Mouse (Mus musculus): ENCODE results near the gene Gm13277. TPM values are rescaled to one million over a fixed set of nuclear protein-coding genes. Genes with fewer than 3 reads are reported as not detected.
"Not testable (repeated sequence)": the region's sequence is repeated elsewhere in the genome, so short reads cannot be mapped to it uniquely, and the experiment has no call there.

The Gm13277 gene
- polyA plus RNA-seq, 1 experiment from 2014 or later, result not detected

GRCm38 (mm10) chr4:88758751-88759150 lies 29.7 kb upstream of the Gm13277 start:
- not testable (repeated sequence) for H3K4me1 ChIP-seq (replicated peaks; ENCODE audit: control insufficient read depth, insufficient read depth, low read length); DNase-seq (ENCODE audit: low spot score); H3K4me2 ChIP-seq (replicated peaks); H3K36me3 ChIP-seq (replicated peaks; ENCODE audit: control insufficient read depth, insufficient read depth); ATAC-seq (ENCODE audit: low FRiP score); H3K4me3 ChIP-seq (replicated peaks; ENCODE audit: low read length); H3K9me3 ChIP-seq (ENCODE audit: control insufficient read depth, low read length); H3K27me3 ChIP-seq (ENCODE audit: control insufficient read depth, insufficient read depth, low read length); H3K9ac ChIP-seq; H3K27ac ChIP-seq
- WGBS, result 83% methylated on average over 9 of the region's 9 CpGs

GRCm38 (mm10) chr4:88759610-88760268 lies 28.7 kb upstream of the Gm13277 start, which contains the start of gene Gm13283:
Gm13283 (plus strand) TSS chr4:88760119.
- not testable (repeated sequence) for DNase-seq (ENCODE audit: low spot score); H3K27ac ChIP-seq; H3K9ac ChIP-seq; H3K36me3 ChIP-seq (replicated peaks; ENCODE audit: control insufficient read depth, insufficient read depth); H3K9me3 ChIP-seq (ENCODE audit: control insufficient read depth, low read length); ATAC-seq (ENCODE audit: low FRiP score); H3K4me1 ChIP-seq (replicated peaks; ENCODE audit: control insufficient read depth, insufficient read depth, low read length); H3K27me3 ChIP-seq (ENCODE audit: control insufficient read depth, insufficient read depth, low read length)
- Histone ChIP-seq H3K4me3 (replicated peaks; ENCODE audit: low read length) (peak within 1 kb of the TSS; percentile 22), H3K4me2 (replicated peaks) (peak within 1 kb of the TSS; percentile 60)
- WGBS, result 26% methylated on average over 7 of the region's 14 CpGs

DNA sequence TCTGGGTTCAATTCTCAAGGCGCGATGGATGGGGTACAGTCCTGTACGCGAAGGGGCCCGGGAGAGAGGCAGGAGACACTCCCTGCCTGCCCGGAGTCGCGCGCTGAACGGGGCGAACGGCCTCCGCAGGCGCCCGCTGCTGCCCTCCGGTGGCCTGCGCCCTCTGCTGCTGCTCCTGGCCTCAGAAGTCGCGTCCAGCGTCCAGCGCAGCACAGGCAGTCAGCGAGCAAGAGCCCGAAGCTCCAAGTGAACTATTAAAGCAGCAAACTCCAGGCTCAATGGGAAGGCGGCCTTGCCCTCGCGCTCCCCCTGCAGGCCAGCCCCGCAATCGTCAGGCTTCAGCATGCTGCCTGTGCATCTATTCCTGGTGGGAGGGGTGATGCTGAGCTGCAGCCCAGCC lies 28.0 kb upstream of the Gm13277 start:
- not testable (repeated sequence) for H3K4me1 ChIP-seq (replicated peaks; ENCODE audit: control insufficient read depth, insufficient read depth, low read length); ATAC-seq (ENCODE audit: low FRiP score); H3K9me3 ChIP-seq (ENCODE audit: control insufficient read depth, low read length); H3K27me3 ChIP-seq (ENCODE audit: control insufficient read depth, insufficient read depth, low read length); H3K27ac ChIP-seq; H3K36me3 ChIP-seq (replicated peaks; ENCODE audit: control insufficient read depth, insufficient read depth); H3K9ac ChIP-seq
- 0% methylated on average over 14 of the region's 28 CpGs for WGBS
- peak; percentile 47 for DNase-seq (ENCODE audit: low spot score)
- Histone ChIP-seq H3K4me2 (replicated peaks) (peak overlapping the region; percentile 60), H3K4me3 (replicated peaks; ENCODE audit: low read length) (peak overlapping the region; percentile 22)

GRCm38 (mm10) chr4:88761776-88762175 lies 26.7 kb upstream of the Gm13277 start:
- 80% methylated on average over 6 of the region's 8 CpGs for WGBS
- not testable (repeated sequence) for H3K4me1 ChIP-seq (replicated peaks; ENCODE audit: control insufficient read depth, insufficient read depth, low read length); H3K27me3 ChIP-seq (ENCODE audit: control insufficient read depth, insufficient read depth, low read length)

DNA sequence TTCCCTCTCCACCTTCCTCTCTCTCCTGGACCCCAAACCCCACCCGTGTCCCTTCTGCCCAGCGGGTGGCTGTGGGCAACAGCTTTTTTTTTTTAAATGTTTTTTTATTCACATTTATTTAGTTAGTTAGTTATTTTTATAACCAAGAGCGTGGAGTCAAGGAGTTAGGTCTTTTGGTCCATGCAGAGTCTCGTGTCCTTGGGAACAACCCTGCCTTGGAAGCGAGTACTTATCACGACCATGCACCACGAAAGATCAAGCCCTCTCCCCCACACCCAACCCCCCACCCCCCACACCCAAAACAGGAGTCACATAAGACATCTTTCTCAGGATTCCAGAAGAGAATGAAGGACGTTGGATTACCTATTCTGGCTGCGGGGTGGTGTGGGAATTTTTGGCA lies 26.1 kb upstream of the Gm13277 start:
- not testable (repeated sequence) for H3K9ac ChIP-seq; H3K4me1 ChIP-seq (replicated peaks; ENCODE audit: control insufficient read depth, insufficient read depth, low read length); H3K4me2 ChIP-seq (replicated peaks); H3K27me3 ChIP-seq (ENCODE audit: control insufficient read depth, insufficient read depth, low read length); H3K36me3 ChIP-seq (replicated peaks; ENCODE audit: control insufficient read depth, insufficient read depth); H3K9me3 ChIP-seq (ENCODE audit: control insufficient read depth, low read length); DNase-seq (ENCODE audit: low spot score); H3K27ac ChIP-seq; H3K4me3 ChIP-seq (replicated peaks; ENCODE audit: low read length); ATAC-seq (ENCODE audit: low FRiP score)
- WGBS, result 55% methylated on average over 9 of the region's 9 CpGs

More at GRCm38 (mm10) chr4:88761776-88762175, 26.7 kb upstream of the Gm13277 start:
- not testable (repeated sequence) for DNase-seq (ENCODE audit: low spot score); H3K9ac ChIP-seq; H3K4me2 ChIP-seq (replicated peaks); H3K36me3 ChIP-seq (replicated peaks; ENCODE audit: control insufficient read depth, insufficient read depth); H3K9me3 ChIP-seq (ENCODE audit: control insufficient read depth, low read length); ATAC-seq (ENCODE audit: low FRiP score); H3K4me3 ChIP-seq (replicated peaks; ENCODE audit: low read length); H3K27ac ChIP-seq

GRCm38 (mm10) chr4:88763384-88764018 lies 24.9 kb upstream of the Gm13277 start:
- H3K9me3 ChIP-seq (ENCODE audit: control insufficient read depth, low read length); H3K27me3 ChIP-seq (ENCODE audit: control insufficient read depth, insufficient read depth, low read length); ATAC-seq (ENCODE audit: low FRiP score); H3K9ac ChIP-seq; H3K27ac ChIP-seq; H3K36me3 ChIP-seq (replicated peaks; ENCODE audit: control insufficient read depth, insufficient read depth); H3K4me1 ChIP-seq (replicated peaks; ENCODE audit: control insufficient read depth, insufficient read depth, low read length): not testable (repeated sequence)
- Histone ChIP-seq H3K4me3 (replicated peaks; ENCODE audit: low read length) (peak overlapping the region; percentile 31), H3K4me2 (replicated peaks) (peak overlapping the region; percentile 56)
- WGBS, result 4% methylated on average over 22 of the region's 42 CpGs
- DNase-seq (ENCODE audit: low spot score), result peak; percentile 56

- not testable (repeated sequence) for H3K9ac ChIP-seq; H3K36me3 ChIP-seq (replicated peaks; ENCODE audit: control insufficient read depth, insufficient read depth); H3K27me3 ChIP-seq (ENCODE audit: control insufficient read depth, insufficient read depth, low read length); ATAC-seq (ENCODE audit: low FRiP score); H3K4me1 ChIP-seq (replicated peaks; ENCODE audit: control insufficient read depth, insufficient read depth, low read length); DNase-seq (ENCODE audit: low spot score); H3K9me3 ChIP-seq (ENCODE audit: control insufficient read depth, low read length); H3K27ac ChIP-seq; H3K4me3 ChIP-seq (replicated peaks; ENCODE audit: low read length); H3K4me2 ChIP-seq (replicated peaks)
- no CpG with 5 or more reads among the region's 32 CpGs for WGBS
Observed at GRCm38 (mm10) chr4:88773534-88773933, 14.9 kb upstream of the Gm13277 start, which contains the start of gene Gm13290. Gm13290 (plus strand) TSS chr4:88773834.

GRCm38 (mm10) chr4:88776622-88777021 lies 11.8 kb upstream of the Gm13277 start, which contains the start of gene Gm13289:
Gm13289 (plus strand) TSS chr4:88776922.
- no CpG with 5 or more reads among the region's 29 CpGs for WGBS
- DNase-seq (ENCODE audit: low spot score); ATAC-seq (ENCODE audit: low FRiP score): not testable (repeated sequence)

GRCm38 (mm10) chr4:88779550-88779949 lies 8.9 kb upstream of the Gm13277 start, which contains the start of gene Gm13272:
Gm13272 (plus strand) TSS chr4:88779850.
- H3K36me3 ChIP-seq (replicated peaks; ENCODE audit: control insufficient read depth, insufficient read depth); H3K9me3 ChIP-seq (ENCODE audit: control insufficient read depth, low read length); H3K9ac ChIP-seq; H3K4me1 ChIP-seq (replicated peaks; ENCODE audit: control insufficient read depth, insufficient read depth, low read length); H3K27me3 ChIP-seq (ENCODE audit: control insufficient read depth, insufficient read depth, low read length); H3K4me3 ChIP-seq (replicated peaks; ENCODE audit: low read length); DNase-seq (ENCODE audit: low spot score); H3K27ac ChIP-seq; ATAC-seq (ENCODE audit: low FRiP score); H3K4me2 ChIP-seq (replicated peaks): not testable (repeated sequence)
- no CpG with 5 or more reads among the region's 29 CpGs for WGBS

More at GRCm38 (mm10) chr4:88776622-88777021, 11.8 kb upstream of the Gm13277 start, which contains the start of gene Gm13289:
- H3K4me1 ChIP-seq (replicated peaks; ENCODE audit: control insufficient read depth, insufficient read depth, low read length); H3K9me3 ChIP-seq (ENCODE audit: control insufficient read depth, low read length); H3K27ac ChIP-seq; H3K36me3 ChIP-seq (replicated peaks; ENCODE audit: control insufficient read depth, insufficient read depth); H3K9ac ChIP-seq; H3K4me2 ChIP-seq (replicated peaks); H3K27me3 ChIP-seq (ENCODE audit: control insufficient read depth, insufficient read depth, low read length); H3K4me3 ChIP-seq (replicated peaks; ENCODE audit: low read length): not testable (repeated sequence)
